Mouse (Mus musculus): ENCODE measurements around the gene Tmem160. TPM values are rescaled to one million over a fixed set of nuclear protein-coding genes. Genes with fewer than 3 reads are reported as not detected.
A peak's percentile ranks its signal among the peaks of the same experiment; 100 is the strongest.

Gene Tmem160
- polyA plus RNA-seq, 1 experiment from 2014 or later = 75.4 TPM

GRCm38 (mm10) chr7:16489948-16490347 is 37.4 kb downstream of the Tmem160 start:
- Histone ChIP-seq H3K36me3 (ENCODE audit: control insufficient read depth, insufficient read depth, low read length) (peaks cover 4% of the 10 kb centered on the region; the same call in 1 of the 2 replicates), H3K9ac (ENCODE audit: low read length) (no peak overlapping the region), H3K4me3 (ENCODE audit: low read depth, low read length) (no peak overlapping the region), H3K27ac (ENCODE audit: low read depth, low read length) (no peak overlapping the region), H3K4me1 (ENCODE audit: control insufficient read depth, insufficient read depth, low read length) (no peaks in the 10 kb centered on the region), H3K27me3 (replicated peaks; ENCODE audit: control insufficient read depth, insufficient read depth, low read length) (no peaks in the 10 kb centered on the region), H3K4me2 (ENCODE audit: low read length) (no peak overlapping the region), H3K9me3 (replicated peaks; ENCODE audit: control insufficient read depth, low read length) (no peaks in the 10 kb centered on the region)
- ATAC-seq (no peak), DNase-seq (ENCODE audit: low spot score) (no peak)
- 85% methylated on average over 9 of the region's 9 CpGs for WGBS

GRCm38 (mm10) chr7:16491759-16492158 is 39.2 kb downstream of the Tmem160 start:
- Histone ChIP-seq H3K4me3 (ENCODE audit: low read depth, low read length) (no peak overlapping the region), H3K4me1 (ENCODE audit: control insufficient read depth, insufficient read depth, low read length) (no peaks in the 10 kb centered on the region), H3K9me3 (replicated peaks; ENCODE audit: control insufficient read depth, low read length) (no peaks in the 10 kb centered on the region), H3K4me2 (ENCODE audit: low read length) (no peak overlapping the region), H3K27ac (ENCODE audit: low read depth, low read length) (no peak overlapping the region), H3K27me3 (replicated peaks; ENCODE audit: control insufficient read depth, insufficient read depth, low read length) (no peaks in the 10 kb centered on the region), H3K9ac (ENCODE audit: low read length) (no peak overlapping the region), H3K36me3 (ENCODE audit: control insufficient read depth, insufficient read depth, low read length) (peaks cover 21% of the 10 kb centered on the region)
- peak; percentile 75 for DNase-seq (ENCODE audit: low spot score)
- WGBS = 34% methylated on average over 3 of the region's 3 CpGs
- peak; percentile 65 for ATAC-seq

- peaks cover 26% of the 10 kb centered on the region for H3K36me3 ChIP-seq (ENCODE audit: control insufficient read depth, insufficient read depth, low read length)
- H3K27me3 ChIP-seq (replicated peaks; ENCODE audit: control insufficient read depth, insufficient read depth, low read length) = no peaks in the 10 kb centered on the region
- no peak overlapping the region for H3K9ac ChIP-seq (ENCODE audit: low read length)
- no peaks in the 10 kb centered on the region for H3K9me3 ChIP-seq (replicated peaks; ENCODE audit: control insufficient read depth, low read length)
- DNase-seq (ENCODE audit: low spot score) = no peak
- H3K4me3 ChIP-seq (ENCODE audit: low read depth, low read length) = no peak overlapping the region
- ATAC-seq = peak; percentile 29
- H3K4me1 ChIP-seq (ENCODE audit: control insufficient read depth, insufficient read depth, low read length) = no peaks in the 10 kb centered on the region
- no peak overlapping the region for H3K27ac ChIP-seq (ENCODE audit: low read depth, low read length)
- 60% methylated on average over 3 of the region's 3 CpGs for WGBS
- no peak overlapping the region for H3K4me2 ChIP-seq (ENCODE audit: low read length)
Measured at GRCm38 (mm10) chr7:16492211-16492610, 39.6 kb downstream of the Tmem160 start.

- no peak overlapping the region for H3K4me3 ChIP-seq (ENCODE audit: low read depth, low read length)
Measured at GRCm38 (mm10) chr7:16493361-16493760, 40.8 kb downstream of the Tmem160 start.

GRCm38 (mm10) chr7:16496260-16496659 is 43.7 kb downstream of the Tmem160 start:
- no peaks in the 10 kb centered on the region for H3K4me1 ChIP-seq (ENCODE audit: control insufficient read depth, insufficient read depth, low read length)
- peaks cover 54% of the 10 kb centered on the region for H3K36me3 ChIP-seq (ENCODE audit: control insufficient read depth, insufficient read depth, low read length)
- no peak overlapping the region for H3K4me2 ChIP-seq (ENCODE audit: low read length)
- H3K27me3 ChIP-seq (replicated peaks; ENCODE audit: control insufficient read depth, insufficient read depth, low read length) = no peaks in the 10 kb centered on the region
- DNase-seq (ENCODE audit: low spot score) = no peak
- WGBS = 80% methylated on average over 3 of the region's 3 CpGs
- H3K4me3 ChIP-seq (ENCODE audit: low read depth, low read length) = no peak overlapping the region
- ATAC-seq = no peak
- H3K9ac ChIP-seq (ENCODE audit: low read length) = no peak overlapping the region
- no peak overlapping the region for H3K27ac ChIP-seq (ENCODE audit: low read depth, low read length)
- no peaks in the 10 kb centered on the region for H3K9me3 ChIP-seq (replicated peaks; ENCODE audit: control insufficient read depth, low read length)

More at GRCm38 (mm10) chr7:16493361-16493760, 40.8 kb downstream of the Tmem160 start:
- no peak overlapping the region for H3K9ac ChIP-seq (ENCODE audit: low read length)
- peaks cover 37% of the 10 kb centered on the region for H3K36me3 ChIP-seq (ENCODE audit: control insufficient read depth, insufficient read depth, low read length)
- H3K27ac ChIP-seq (ENCODE audit: low read depth, low read length) = no peak overlapping the region
- 33% methylated on average over 2 of the region's 2 CpGs for WGBS
- DNase-seq (ENCODE audit: low spot score) = peak; percentile 48
- no peaks in the 10 kb centered on the region for H3K9me3 ChIP-seq (replicated peaks; ENCODE audit: control insufficient read depth, low read length)
- H3K4me2 ChIP-seq (ENCODE audit: low read length) = no peak overlapping the region
- no peaks in the 10 kb centered on the region for H3K4me1 ChIP-seq (ENCODE audit: control insufficient read depth, insufficient read depth, low read length)
- no peaks in the 10 kb centered on the region for H3K27me3 ChIP-seq (replicated peaks; ENCODE audit: control insufficient read depth, insufficient read depth, low read length)
- peak; percentile 44; the same call in 1 of the 2 replicates for ATAC-seq

- ATAC-seq (0 out of 2 replicates have a peak, but pooled peaks have one; percentile 12), DNase-seq (ENCODE audit: low spot score) (no peak)
- Histone ChIP-seq H3K9ac (ENCODE audit: low read length) (no peak overlapping the region), H3K36me3 (ENCODE audit: control insufficient read depth, insufficient read depth, low read length) (peaks cover 78% of the 10 kb centered on the region), H3K4me1 (ENCODE audit: control insufficient read depth, insufficient read depth, low read length) (no peaks in the 10 kb centered on the region), H3K4me2 (ENCODE audit: low read length) (no peak overlapping the region), H3K27ac (ENCODE audit: low read depth, low read length) (no peak overlapping the region), H3K9me3 (replicated peaks; ENCODE audit: control insufficient read depth, low read length) (no peaks in the 10 kb centered on the region), H3K27me3 (replicated peaks; ENCODE audit: control insufficient read depth, insufficient read depth, low read length) (no peaks in the 10 kb centered on the region), H3K4me3 (ENCODE audit: low read depth, low read length) (no peak overlapping the region)
- WGBS = 83% methylated on average over 6 of the region's 6 CpGs
Measured at GRCm38 (mm10) chr7:16499671-16500104, 47.1 kb downstream of the Tmem160 start.

- no peaks in the 10 kb centered on the region for H3K9me3 ChIP-seq (replicated peaks; ENCODE audit: control insufficient read depth, low read length)
- H3K27ac ChIP-seq (ENCODE audit: low read depth, low read length) = no peak overlapping the region
- H3K27me3 ChIP-seq (replicated peaks; ENCODE audit: control insufficient read depth, insufficient read depth, low read length) = no peaks in the 10 kb centered on the region
- no peaks in the 10 kb centered on the region for H3K4me1 ChIP-seq (ENCODE audit: control insufficient read depth, insufficient read depth, low read length)
- DNase-seq (ENCODE audit: low spot score) (no peak), ATAC-seq (no peak)
- H3K4me2 ChIP-seq (ENCODE audit: low read length) = no peak overlapping the region
- H3K9ac ChIP-seq (ENCODE audit: low read length) = no peak overlapping the region
- H3K4me3 ChIP-seq (ENCODE audit: low read depth, low read length) = no peak overlapping the region
- 95% methylated on average over 4 of the region's 4 CpGs for WGBS
- peaks cover 79% of the 10 kb centered on the region for H3K36me3 ChIP-seq (ENCODE audit: control insufficient read depth, insufficient read depth, low read length)
Measured at GRCm38 (mm10) chr7:16501571-16501970, 49.0 kb downstream of the Tmem160 start.

- DNase-seq (ENCODE audit: low spot score) (no peak), ATAC-seq (no peak)
- Histone ChIP-seq H3K27me3 (replicated peaks; ENCODE audit: control insufficient read depth, insufficient read depth, low read length) (no peaks in the 10 kb centered on the region), H3K4me3 (ENCODE audit: low read depth, low read length) (no peak overlapping the region), H3K9me3 (replicated peaks; ENCODE audit: control insufficient read depth, low read length) (no peaks in the 10 kb centered on the region), H3K27ac (ENCODE audit: low read depth, low read length) (no peak overlapping the region), H3K36me3 (ENCODE audit: control insufficient read depth, insufficient read depth, low read length) (peaks cover 65% of the 10 kb centered on the region), H3K4me2 (ENCODE audit: low read length) (no peak overlapping the region), H3K9ac (ENCODE audit: low read length) (no peak overlapping the region), H3K4me1 (ENCODE audit: control insufficient read depth, insufficient read depth, low read length) (no peaks in the 10 kb centered on the region)
- 81% methylated on average over 2 of the region's 2 CpGs for WGBS
Measured at GRCm38 (mm10) chr7:16504573-16505225, 52.1 kb downstream of the Tmem160 start.

All from forebrain, embryonic 14.5 days (tissue).